Mouse (Mus musculus): ENCODE results near the gene Jund. TPM values are rescaled to one million over a fixed set of nuclear protein-coding genes. Genes with fewer than 3 reads are reported as not detected.

Gene Jund
- polyA plus RNA-seq, 1 experiment from 2014 or later, result 61.7 TPM

DNA sequence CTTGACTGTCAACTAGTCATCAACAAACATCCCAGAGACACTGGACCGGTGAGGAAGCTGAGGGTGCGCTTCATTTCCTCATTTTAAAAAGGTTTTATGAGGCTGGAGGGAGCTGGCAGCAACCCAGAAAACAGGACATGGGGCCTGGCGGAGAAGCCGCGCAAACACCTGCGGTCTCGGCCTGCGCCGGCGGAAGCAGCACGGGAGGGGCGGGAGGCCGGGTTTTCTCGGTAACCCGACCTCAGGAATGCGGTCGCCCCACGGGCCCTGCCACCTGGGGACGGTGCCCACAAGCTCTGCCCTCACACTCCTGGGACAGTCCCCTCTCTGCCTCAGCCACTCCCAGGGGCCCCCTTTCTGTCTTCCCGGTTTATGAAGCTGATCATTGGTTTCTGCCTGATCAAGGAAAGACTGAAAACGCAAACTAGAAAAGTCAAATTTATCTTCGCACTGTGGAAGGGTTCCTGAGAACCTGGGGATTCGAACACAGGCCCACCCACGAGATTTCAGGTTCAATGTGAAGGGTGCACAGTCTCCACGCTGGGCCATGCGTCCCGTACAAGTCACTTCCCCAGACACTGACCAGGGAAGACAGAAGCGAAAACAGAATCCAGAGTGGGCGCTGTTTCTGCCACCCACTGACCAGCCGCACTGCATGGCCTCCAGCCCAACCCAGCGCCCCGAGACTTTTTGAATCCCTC is 3.3 kb upstream of the Jund start:
- H3K27ac ChIP-seq (replicated peaks), result peak overlapping the region; percentile 97
- peaks cover 72% of the 10 kb centered on the region for H3K4me1 ChIP-seq
- no peaks in the 10 kb centered on the region for H3K36me3 ChIP-seq (replicated peaks)
- WGBS, result 29% methylated on average over 32 of the region's 32 CpGs
- peak; percentile 73 for DNase-seq (ENCODE audit: low spot score)
- H3K27me3 ChIP-seq (replicated peaks; ENCODE audit: low read depth, poor library complexity, severe bottlenecking), result peaks cover 10% of the 10 kb centered on the region
- no peaks in the 10 kb centered on the region for H3K9me3 ChIP-seq
- H3K4me3 ChIP-seq, result peak overlapping the region; percentile 97

DNA sequence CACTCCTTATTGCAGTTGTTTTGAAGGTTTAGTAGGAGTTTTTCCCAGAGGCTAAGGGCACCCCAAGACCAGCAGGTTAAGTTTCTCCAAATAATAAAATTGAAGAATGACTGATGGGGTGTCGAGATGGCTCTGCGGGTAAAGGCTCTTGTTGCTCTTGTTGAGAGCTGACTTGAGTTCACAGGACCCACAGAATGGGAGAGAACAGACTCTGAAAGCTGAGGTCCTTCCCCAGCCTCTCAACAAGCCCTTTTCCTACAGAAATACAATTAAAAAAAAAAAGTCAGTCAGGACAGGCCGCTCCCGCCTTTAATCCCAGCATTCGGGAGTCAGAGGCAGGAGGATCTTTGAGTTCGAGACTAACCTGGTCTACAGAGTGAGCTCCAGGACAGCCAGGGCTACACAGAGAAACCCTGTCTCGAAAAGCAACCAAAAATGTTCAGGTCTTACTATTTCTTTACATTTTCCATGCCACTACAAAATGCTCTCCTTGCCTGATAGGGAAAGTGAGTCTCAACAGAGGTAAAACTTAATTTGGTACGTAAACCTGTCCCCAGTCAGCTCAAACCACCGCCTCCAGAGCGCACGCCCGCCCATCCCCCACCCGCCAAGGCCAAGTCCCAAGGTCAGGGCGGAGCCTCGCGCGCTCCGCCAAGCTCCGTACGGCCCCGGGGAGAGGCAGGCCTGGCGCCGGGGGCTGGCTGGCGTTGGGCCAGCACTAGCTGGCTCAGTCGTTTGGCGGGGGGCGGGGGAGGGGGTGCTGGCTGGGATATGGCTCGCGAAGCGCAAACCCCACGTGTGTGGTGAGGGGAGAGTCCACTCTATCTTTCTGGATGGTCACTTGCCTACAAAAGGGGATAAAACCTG is 2.5 kb upstream of the Jund start:
- Histone ChIP-seq H3K4me3 (peak overlapping the region; percentile 97), H3K9me3 (no peaks in the 10 kb centered on the region), H3K36me3 (replicated peaks) (peaks cover 3% of the 10 kb centered on the region; the same call in 1 of the 2 replicates), H3K4me1 (peaks cover 75% of the 10 kb centered on the region), H3K27ac (replicated peaks) (peak overlapping the region; percentile 97), H3K27me3 (replicated peaks; ENCODE audit: low read depth, poor library complexity, severe bottlenecking) (peaks cover 10% of the 10 kb centered on the region)
- WGBS, result 7% methylated on average over 31 of the region's 31 CpGs
- peak; percentile 90 for DNase-seq (ENCODE audit: low spot score)

- Histone ChIP-seq H3K9me3 (no peaks in the 10 kb centered on the region), H3K36me3 (replicated peaks) (peaks cover 8% of the 10 kb centered on the region; the same call in 1 of the 2 replicates), H3K4me1 (peaks cover 73% of the 10 kb centered on the region), H3K4me3 (peak overlapping the region; percentile 97), H3K27ac (replicated peaks) (peak overlapping the region; percentile 97), H3K27me3 (replicated peaks; ENCODE audit: low read depth, poor library complexity, severe bottlenecking) (peaks cover 10% of the 10 kb centered on the region)
- WGBS, result 25% methylated on average over 4 of the region's 4 CpGs
- no peak for DNase-seq (ENCODE audit: low spot score)
These were observed 1.8 kb upstream of the Jund start for GRCm38 (mm10) chr8:70696946-70697345.

DNA sequence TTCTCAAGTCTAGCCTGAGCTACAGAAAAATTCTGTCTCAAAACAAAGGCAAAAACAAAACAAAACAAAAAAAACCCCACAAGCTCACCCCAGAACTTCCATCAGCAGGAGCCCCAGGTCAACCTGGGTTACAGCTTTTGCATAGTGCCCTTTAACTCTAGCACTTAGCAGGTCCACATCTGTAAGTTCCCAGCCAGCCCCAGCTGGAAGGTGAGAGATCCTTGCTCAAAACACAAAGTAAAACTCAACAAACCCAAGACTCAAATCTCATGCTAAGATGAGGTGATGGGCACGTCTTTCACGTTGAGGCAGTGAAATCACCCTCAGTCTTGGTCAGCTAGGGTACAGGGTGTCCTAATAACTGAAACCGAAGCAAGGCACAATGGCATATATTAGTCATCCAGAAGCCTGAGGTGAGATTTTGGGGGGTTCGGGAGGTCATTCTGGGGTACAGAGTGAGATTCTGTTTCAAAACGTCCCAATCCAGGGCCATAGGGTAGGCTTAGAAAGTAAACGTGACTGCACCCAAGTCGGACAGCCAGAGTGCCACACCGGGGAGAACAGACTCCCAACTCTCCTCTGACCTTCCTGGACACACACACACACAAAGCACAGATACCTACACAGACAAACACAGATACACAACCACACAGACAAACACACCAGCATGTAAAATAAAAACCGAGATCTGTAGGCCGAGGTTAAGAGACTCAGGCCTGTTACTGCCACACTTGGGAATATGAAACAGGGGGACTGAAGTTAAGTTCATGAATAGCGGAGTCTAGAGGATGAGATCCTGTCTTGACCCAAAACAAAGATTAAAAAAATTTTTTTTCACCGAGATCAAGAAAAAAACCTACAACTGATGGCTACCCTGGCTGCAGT is 1.1 kb upstream of the Jund start:
- DNase-seq (ENCODE audit: low spot score), result no peak
- peak overlapping the region; percentile 97 for H3K4me3 ChIP-seq
- H3K27ac ChIP-seq (replicated peaks), result peak overlapping the region; percentile 97
- peaks cover 15% of the 10 kb centered on the region for H3K36me3 ChIP-seq (replicated peaks)
- no peaks in the 10 kb centered on the region for H3K9me3 ChIP-seq
- H3K4me1 ChIP-seq, result peaks cover 73% of the 10 kb centered on the region
- peaks cover 10% of the 10 kb centered on the region for H3K27me3 ChIP-seq (replicated peaks; ENCODE audit: low read depth, poor library complexity, severe bottlenecking)
- 74% methylated on average over 12 of the region's 12 CpGs for WGBS

DNA sequence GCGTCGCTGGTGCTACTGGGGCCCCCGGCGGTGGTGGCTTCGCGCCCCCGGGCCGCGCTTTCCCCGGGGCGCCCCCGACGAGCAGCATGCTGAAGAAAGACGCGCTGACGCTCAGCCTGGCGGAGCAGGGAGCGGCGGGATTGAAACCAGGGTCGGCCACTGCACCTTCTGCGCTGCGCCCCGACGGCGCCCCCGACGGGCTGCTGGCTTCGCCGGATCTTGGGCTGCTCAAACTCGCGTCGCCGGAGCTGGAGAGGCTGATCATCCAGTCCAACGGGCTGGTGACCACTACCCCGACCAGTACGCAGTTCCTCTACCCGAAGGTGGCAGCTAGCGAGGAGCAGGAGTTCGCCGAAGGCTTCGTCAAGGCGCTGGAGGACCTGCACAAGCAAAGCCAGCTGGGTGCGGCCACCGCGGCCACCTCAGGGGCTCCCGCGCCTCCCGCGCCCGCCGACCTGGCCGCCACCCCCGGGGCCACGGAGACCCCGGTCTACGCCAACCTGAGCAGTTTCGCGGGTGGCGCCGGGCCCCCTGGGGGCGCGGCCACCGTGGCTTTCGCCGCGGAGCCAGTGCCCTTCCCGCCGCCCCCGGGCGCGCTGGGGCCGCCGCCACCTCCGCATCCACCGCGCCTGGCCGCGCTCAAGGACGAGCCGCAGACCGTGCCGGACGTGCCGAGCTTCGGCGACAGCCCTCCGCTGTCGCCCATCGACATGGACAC is 526 bp downstream of the Jund start:
- WGBS, result under 1% methylated on average over 89 of the region's 89 CpGs
- no peak for DNase-seq (ENCODE audit: low spot score)
- no peaks in the 10 kb centered on the region for H3K9me3 ChIP-seq

GRCm38 (mm10) chr8:70699834-70700554 is 1.2 kb downstream of the Jund start:
- Histone ChIP-seq H3K27me3 (replicated peaks; ENCODE audit: low read depth, poor library complexity, severe bottlenecking) (peaks cover 9% of the 10 kb centered on the region), H3K36me3 (replicated peaks) (peaks cover 30% of the 10 kb centered on the region), H3K9me3 (no peaks in the 10 kb centered on the region), H3K4me3 (peak overlapping the region; percentile 97), H3K4me1 (peaks cover 62% of the 10 kb centered on the region), H3K27ac (replicated peaks) (peak overlapping the region; percentile 97)
- WGBS, result 1% methylated on average over 59 of the region's 59 CpGs
- DNase-seq (ENCODE audit: low spot score), result peak; percentile 90

More for the DNA sequence above, 526 bp downstream of the Jund start:
- H3K27me3 ChIP-seq (replicated peaks; ENCODE audit: low read depth, poor library complexity, severe bottlenecking), result peaks cover 10% of the 10 kb centered on the region
- H3K27ac ChIP-seq (replicated peaks), result peak overlapping the region; percentile 97
- H3K36me3 ChIP-seq (replicated peaks), result peaks cover 30% of the 10 kb centered on the region
- H3K4me1 ChIP-seq, result peaks cover 67% of the 10 kb centered on the region
- H3K4me3 ChIP-seq, result peak overlapping the region; percentile 97

GRCm38 (mm10) chr8:70700555-70700922 is 1.8 kb downstream of the Jund start:
- peaks cover 56% of the 10 kb centered on the region for H3K4me1 ChIP-seq
- peak; percentile 95 for DNase-seq (ENCODE audit: low spot score)
- H3K27ac ChIP-seq (replicated peaks), result peak overlapping the region; percentile 97
- WGBS, result under 1% methylated on average over 20 of the region's 20 CpGs
- H3K27me3 ChIP-seq (replicated peaks; ENCODE audit: low read depth, poor library complexity, severe bottlenecking), result peaks cover 4% of the 10 kb centered on the region
- H3K36me3 ChIP-seq (replicated peaks), result peaks cover 30% of the 10 kb centered on the region
- peak overlapping the region; percentile 97 for H3K4me3 ChIP-seq
- H3K9me3 ChIP-seq, result no peaks in the 10 kb centered on the region

- Histone ChIP-seq H3K4me1 (peaks cover 49% of the 10 kb centered on the region), H3K27ac (replicated peaks) (peak overlapping the region; percentile 97), H3K36me3 (replicated peaks) (peaks cover 30% of the 10 kb centered on the region), H3K9me3 (no peaks in the 10 kb centered on the region), H3K27me3 (replicated peaks; ENCODE audit: low read depth, poor library complexity, severe bottlenecking) (no peaks in the 10 kb centered on the region), H3K4me3 (peak overlapping the region; percentile 97)
- 59% methylated on average over 10 of the region's 10 CpGs for WGBS
- no peak for DNase-seq (ENCODE audit: low spot score)
These were observed 2.6 kb downstream of the Jund start for GRCm38 (mm10) chr8:70701048-70701981.

- no peak overlapping the region for H3K27ac ChIP-seq (replicated peaks)
- peaks cover 30% of the 10 kb centered on the region for H3K36me3 ChIP-seq (replicated peaks)
- no peaks in the 10 kb centered on the region for H3K9me3 ChIP-seq
- WGBS, result 90% methylated on average over 2 of the region's 2 CpGs
- no peak for DNase-seq (ENCODE audit: low spot score)
- peaks cover 40% of the 10 kb centered on the region for H3K4me1 ChIP-seq
- H3K4me3 ChIP-seq, result peak overlapping the region; percentile 25
- H3K27me3 ChIP-seq (replicated peaks; ENCODE audit: low read depth, poor library complexity, severe bottlenecking), result no peaks in the 10 kb centered on the region
These were observed 3.5 kb downstream of the Jund start for GRCm38 (mm10) chr8:70701982-70702841.

DNA sequence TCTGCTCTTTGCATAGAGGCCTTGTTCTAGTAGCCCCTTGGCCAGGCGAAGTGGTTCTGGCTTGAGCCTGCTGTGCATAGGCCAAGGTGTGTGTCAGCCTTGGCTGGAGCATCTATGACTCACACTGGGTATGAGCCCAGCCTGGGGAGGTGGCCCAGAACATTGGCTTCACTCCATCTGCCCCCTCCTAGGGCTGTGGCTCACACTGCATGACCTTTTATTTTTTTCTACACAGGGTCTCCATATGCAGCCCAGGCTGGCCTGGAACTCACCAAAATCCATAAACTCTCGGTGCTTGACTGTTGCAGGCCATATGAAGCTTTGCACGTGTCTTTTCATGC is 4.1 kb downstream of the Jund start:
- H3K27me3 ChIP-seq (replicated peaks; ENCODE audit: low read depth, poor library complexity, severe bottlenecking), result no peaks in the 10 kb centered on the region
- H3K27ac ChIP-seq (replicated peaks), result no peak overlapping the region
- WGBS, result 88% methylated on average over 3 of the region's 3 CpGs
- H3K4me1 ChIP-seq, result peaks cover 34% of the 10 kb centered on the region
- H3K9me3 ChIP-seq, result no peaks in the 10 kb centered on the region
- peaks cover 30% of the 10 kb centered on the region for H3K36me3 ChIP-seq (replicated peaks)
- no peak for DNase-seq (ENCODE audit: low spot score)
- peak overlapping the region; percentile 25; the same call in 1 of the 2 replicates for H3K4me3 ChIP-seq

Data from embryonic facial prominence, embryonic 10.5 days (tissue).